Mouse (Mus musculus) hindbrain, postnatal 0 days (tissue): ENCODE measurements around the gene 4933402N03Rik. TPM values are rescaled to one million over a fixed set of nuclear protein-coding genes. Genes with fewer than 3 reads are reported as not detected.

ENCODE experiments used
- ATAC-seq: fragments of 200-750 bp; cut with Nextera tagmentation; 2 replicates; pipeline ENCODE4 v1.8.0; 2017; ENCODE audit warnings: mild to moderate bottlenecking, moderate TSS enrichment, moderate library complexity
- DNase-seq: peaks from one replicate; pipeline ENCODE4 v3.0.0-alpha.2; 2015; ENCODE audit warnings: low spot score
- H3K27ac ChIP-seq: fragments of 300-500 bp; sonication (generic); 2 replicates; pipeline ENCODE4 v1.5.1; 2014; ENCODE audit warnings: mild to moderate bottlenecking
- H3K27me3 ChIP-seq: fragments of 300-500 bp; sonication (generic); 2 replicates; pipeline ENCODE4 v1.6.1; 2014; ENCODE audit warnings: low read length, mixed read lengths; ENCODE audit not compliant: insufficient read depth
- H3K36me3 ChIP-seq: fragments of 300-500 bp; sonication (generic); 2 replicates; pipeline ENCODE4 v1.6.1; 2014; ENCODE audit warnings: low read length, mixed read lengths; ENCODE audit not compliant: insufficient read depth
- H3K4me1 ChIP-seq: fragments of 300-500 bp; sonication (generic); 2 replicates; pipeline ENCODE4 v1.6.1; 2014; ENCODE audit warnings: antibody characterized with exemption, low read length, mixed read lengths; ENCODE audit not compliant: insufficient read depth
- H3K4me2 ChIP-seq: fragments of 300-500 bp; sonication (generic); 2 replicates; pipeline ENCODE4 v1.6.1; 2014; ENCODE audit warnings: low read depth, mild to moderate bottlenecking, low read length, moderate library complexity, mixed read lengths
- H3K4me3 ChIP-seq: fragments of 300-500 bp; sonication (generic); 2 replicates; pipeline ENCODE4 v1.5.1; 2014; ENCODE audit warnings: low read length
- H3K9ac ChIP-seq: fragments of 300-500 bp; sonication (generic); replicated peaks from 2 replicates; pipeline ENCODE4 v1.6.1; 2014; ENCODE audit warnings: mild to moderate bottlenecking, low read length, moderate library complexity, mixed read lengths
- H3K9me3 ChIP-seq: fragments of 300-500 bp; sonication (generic); 2 replicates; pipeline ENCODE4 v1.6.1; 2016; ENCODE audit warnings: low read length, mixed read lengths
- CTCF ChIP-seq: IDR thresholded peaks from 2 replicates; pipeline ENCODE4 v1.5.1; 2016; ENCODE audit warnings: antibody characterized with exemption, control low read depth, low read depth
- WGBS: fragments of 180-500 bp; shearing (Covaris S2); extraction: QIAGEN DNeasy Blood & Tissue Kit; methylation state at CpG from one replicate; pipeline ENCODE4 v1.1.7; 2014; 5-methylcytosine and 5-hydroxymethylcytosine counted together
- polyA plus RNA-seq: library from polyadenylated mRNA; unstranded; fragments of >200 nt; fragmentation: Nextera tagmentation; extraction: Ambion mirVana; gene quantifications from 2 replicates; pipeline ENCODE4 v1.2.1, GENCODE M21; 2015
- total RNA-seq: library from RNA; depleted of rRNA; stranded (reverse); fragments of >200 nt; gene quantifications from 2 replicates; pipeline ENCODE4 v1.2.3, GENCODE M21; 2014

The 4933402N03Rik gene
- total and polyA plus RNA-seq, 2 experiments from 2014 or later = not detected

GRCm38 (mm10) chr7:131167771-131168170 is 21.7 kb upstream of the 4933402N03Rik start:
- no peak for ATAC-seq
- Histone ChIP-seq H3K27me3 (no peaks in the 10 kb centered on the region), H3K9me3 (no peaks in the 10 kb centered on the region), H3K9ac (no peak overlapping the region), H3K36me3 (no peaks in the 10 kb centered on the region), H3K4me3 (no peak overlapping the region), H3K4me2 (no peak overlapping the region), H3K4me1 (no peaks in the 10 kb centered on the region), H3K27ac (no peak overlapping the region)
- 81% methylated on average over 3 of the region's 3 CpGs for WGBS
- no peak for TF ChIP-seq CTCF
- DNase-seq = no peak

DNA sequence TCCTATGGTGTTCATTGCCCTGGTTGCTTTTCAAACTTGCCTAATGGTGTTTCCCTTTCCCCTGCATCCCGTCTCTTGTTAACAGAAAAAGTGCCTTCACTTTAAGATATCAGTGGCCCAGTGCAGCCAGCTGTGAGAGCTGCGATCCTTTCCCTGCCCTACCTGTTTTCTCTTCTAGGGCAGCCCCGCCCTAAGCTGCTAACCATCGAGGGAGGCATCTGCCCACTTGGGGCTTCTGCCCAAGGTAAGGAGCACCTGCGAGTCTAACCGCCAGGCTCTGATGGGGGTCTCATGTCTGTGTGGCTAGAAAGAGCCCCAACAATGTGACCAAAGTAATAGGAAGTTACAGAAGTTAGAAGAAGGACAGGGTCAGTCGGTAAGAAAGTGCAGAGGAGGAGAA is 16.1 kb upstream of the 4933402N03Rik start:
- no peaks in the 10 kb centered on the region for H3K36me3 ChIP-seq
- 78% methylated on average over 7 of the region's 7 CpGs for WGBS
- no peak overlapping the region for H3K4me2 ChIP-seq
- H3K27ac ChIP-seq = no peak overlapping the region
- H3K9ac ChIP-seq = no peak overlapping the region
- H3K4me1 ChIP-seq = no peaks in the 10 kb centered on the region
- DNase-seq (no peak), ATAC-seq (no peak)
- TF ChIP-seq CTCF = no peak
- no peaks in the 10 kb centered on the region for H3K27me3 ChIP-seq
- H3K9me3 ChIP-seq = no peaks in the 10 kb centered on the region
- H3K4me3 ChIP-seq = no peak overlapping the region

DNA sequence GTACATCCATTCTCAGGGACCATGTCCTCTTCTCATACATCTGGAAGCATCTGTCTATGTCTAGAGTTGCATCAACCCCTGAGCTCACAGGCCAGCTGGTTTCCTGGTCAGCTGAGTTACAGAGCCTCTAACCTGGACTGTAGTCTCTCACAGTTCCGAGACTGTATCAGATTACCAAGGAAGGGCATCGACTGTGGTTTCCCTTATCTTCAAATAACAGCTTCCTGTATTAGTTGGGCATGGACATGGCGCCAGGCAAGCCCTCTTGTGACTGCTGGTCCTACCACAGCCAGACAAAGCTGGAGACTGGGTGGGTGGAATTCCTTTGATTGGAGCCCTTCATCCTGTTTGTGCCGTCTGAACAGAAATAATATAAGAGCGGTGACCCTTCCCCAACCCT is 6.9 kb upstream of the 4933402N03Rik start:
- H3K36me3 ChIP-seq = no peaks in the 10 kb centered on the region
- H3K4me2 ChIP-seq = no peak overlapping the region
- no peaks in the 10 kb centered on the region for H3K4me1 ChIP-seq
- ATAC-seq = no peak
- 86% methylated on average over 5 of the region's 5 CpGs for WGBS
- no peak for DNase-seq
- no peak overlapping the region for H3K9ac ChIP-seq
- H3K27ac ChIP-seq = no peak overlapping the region
- no peak for TF ChIP-seq CTCF
- H3K27me3 ChIP-seq = no peaks in the 10 kb centered on the region
- H3K4me3 ChIP-seq = no peak overlapping the region
- H3K9me3 ChIP-seq = no peaks in the 10 kb centered on the region

- H3K9me3 ChIP-seq = no peaks in the 10 kb centered on the region
- whole genome bisulfite sequencing = 82% methylated on average over 3 of the region's 3 CpGs
- no peaks in the 10 kb centered on the region for H3K4me1 ChIP-seq
- ATAC-seq (no peak), DNase-seq (no peak)
- no peak overlapping the region for H3K27ac ChIP-seq
- no peak overlapping the region for H3K4me2 ChIP-seq
- H3K9ac ChIP-seq = no peak overlapping the region
- no peak overlapping the region for H3K4me3 ChIP-seq
- no peaks in the 10 kb centered on the region for H3K36me3 ChIP-seq
- no peak for TF ChIP-seq CTCF
- H3K27me3 ChIP-seq = no peaks in the 10 kb centered on the region
Measured at GRCm38 (mm10) chr7:131150179-131150578, 4.1 kb upstream of the 4933402N03Rik start.

DNA sequence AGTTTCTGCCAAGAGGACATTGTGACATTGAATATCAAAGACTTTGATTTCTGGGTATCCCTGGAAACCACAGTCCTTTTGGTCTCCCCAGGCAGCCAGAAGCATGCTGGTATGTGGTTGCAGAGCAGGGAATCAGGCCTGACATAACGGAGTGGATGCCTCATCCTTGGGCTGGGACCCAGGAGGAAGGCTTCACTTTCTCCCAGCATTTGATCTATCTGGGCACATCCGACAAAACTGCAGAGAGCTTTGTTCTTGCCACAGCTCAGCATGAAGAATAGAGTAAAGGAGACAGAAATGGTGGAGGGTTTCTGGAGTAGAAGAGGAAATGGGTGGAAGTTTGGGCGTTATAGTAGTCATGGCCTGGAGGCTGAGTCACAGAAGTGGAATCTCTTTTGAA is 12.9 kb downstream of the 4933402N03Rik start:
- H3K9ac ChIP-seq = no peak overlapping the region
- ATAC-seq (peak; percentile 49; the same call in 1 of the 2 replicates), DNase-seq (peak; percentile 31)
- H3K9me3 ChIP-seq = no peaks in the 10 kb centered on the region
- 52% methylated on average over 3 of the region's 3 CpGs for WGBS
- H3K4me2 ChIP-seq = no peak overlapping the region
- H3K4me1 ChIP-seq = no peaks in the 10 kb centered on the region
- H3K27ac ChIP-seq = no peak overlapping the region
- TF ChIP-seq CTCF = no peak
- H3K36me3 ChIP-seq = no peaks in the 10 kb centered on the region
- H3K27me3 ChIP-seq = no peaks in the 10 kb centered on the region
- no peak overlapping the region for H3K4me3 ChIP-seq

DNA sequence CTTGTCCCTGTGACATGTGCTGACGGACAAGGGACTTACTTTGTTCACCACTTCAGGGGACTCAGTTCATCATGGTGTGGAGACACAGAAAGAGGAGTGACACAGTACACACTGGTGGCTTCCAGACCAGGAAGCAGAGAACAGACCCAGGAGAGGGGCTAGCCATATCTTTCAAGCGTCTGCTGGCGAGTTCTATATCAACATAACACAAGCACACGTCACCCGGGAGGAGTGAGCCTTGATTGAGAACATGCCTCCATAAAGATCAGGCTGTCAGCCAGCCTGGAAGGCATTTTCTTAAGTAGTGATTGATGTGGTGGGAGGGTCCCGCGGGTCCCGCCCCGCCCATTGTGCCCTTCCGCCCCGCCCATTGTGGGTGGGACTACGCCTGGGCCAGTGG is 16.1 kb downstream of the 4933402N03Rik start:
- no peak overlapping the region for H3K9ac ChIP-seq
- no peak overlapping the region for H3K27ac ChIP-seq
- no peak overlapping the region for H3K4me2 ChIP-seq
- DNase-seq (no peak), ATAC-seq (no peak)
- H3K4me1 ChIP-seq = no peaks in the 10 kb centered on the region
- H3K9me3 ChIP-seq = no peaks in the 10 kb centered on the region
- H3K27me3 ChIP-seq = no peaks in the 10 kb centered on the region
- TF ChIP-seq CTCF = no peak
- no peak overlapping the region for H3K4me3 ChIP-seq
- WGBS = 61% methylated on average over 12 of the region's 12 CpGs
- no peaks in the 10 kb centered on the region for H3K36me3 ChIP-seq

- DNase-seq (peak; percentile 35), ATAC-seq (no peak)
- no peak overlapping the region for H3K4me3 ChIP-seq
- H3K4me1 ChIP-seq = no peaks in the 10 kb centered on the region
- H3K36me3 ChIP-seq = no peaks in the 10 kb centered on the region
- H3K27ac ChIP-seq = no peak overlapping the region
- H3K4me2 ChIP-seq = no peak overlapping the region
- 89% methylated on average over 2 of the region's 2 CpGs for WGBS
- no peaks in the 10 kb centered on the region for H3K9me3 ChIP-seq
- no peaks in the 10 kb centered on the region for H3K27me3 ChIP-seq
- no peak overlapping the region for H3K9ac ChIP-seq
- peak; percentile 62 for TF ChIP-seq CTCF
Measured at GRCm38 (mm10) chr7:131122210-131122807, 23.8 kb downstream of the 4933402N03Rik start.
